In genomic region chr6:31938216-31938814, GRCm38 (mm10) we compare ENCODE assay signal across 8 mouse cellular contexts.
DNase-seq lines count a peak whose midpoint lies in the region; ATAC-seq and TF ChIP-seq lines count a peak whose summit lies in the region.

No protein-coding gene starts in this region.

- no peak for TF ChIP-seq POLR2A in small intestine, adult 2 months (IDR thresholded peaks at IDR 0.05; ENCODE audit: low read depth, low read length)

- H3K27me3 ChIP-seq in intestine, embryonic 16.5 days (replicated peaks; ENCODE audit: control insufficient read depth, insufficient read depth, low read length), result peaks cover 6% of the 10 kb centered on the region; the same call in 1 of the 2 replicates
- H3K27me3 ChIP-seq in midbrain, embryonic 11.5 days (ENCODE audit: control insufficient read depth, insufficient read depth, low read length), result no peaks in the 10 kb centered on the region
- no peaks in the 10 kb centered on the region for H3K27me3 ChIP-seq in small intestine, adult 2 months (ENCODE audit: control insufficient read depth, insufficient read depth, low read length)

- H3K4me2 ChIP-seq in intestine, embryonic 16.5 days (ENCODE audit: low read depth, low read length), result peak overlapping the region; percentile 72
- H3K4me2 ChIP-seq in midbrain, embryonic 11.5 days, result peak overlapping the region; percentile 58

- peak; percentile 85 for ATAC-seq in common myeloid progenitor, adult 5-6 weeks (replicated peaks; ENCODE audit: low read depth, poor library complexity, severe bottlenecking)
- ATAC-seq in intestine, embryonic 16.5 days, result peak; percentile 60
- peak; percentile 74 for ATAC-seq in midbrain, embryonic 11.5 days (ENCODE audit: low FRiP score)
- ATAC-seq in erythroblast, adult 5-6 weeks (replicated peaks; ENCODE audit: low FRiP score, poor library complexity, severe bottlenecking), result no peak

- H3K9me3 ChIP-seq in intestine, embryonic 16.5 days (ENCODE audit: control insufficient read depth, low read length), result no peaks in the 10 kb centered on the region
- no peaks in the 10 kb centered on the region for H3K9me3 ChIP-seq in midbrain, embryonic 11.5 days (ENCODE audit: control insufficient read depth, low read length)

- peak; percentile 77; the same call in 1 of the 2 replicates for TF ChIP-seq CTCF in small intestine, adult 2 months (IDR thresholded peaks at IDR 0.05; ENCODE audit: extremely low read depth, insufficient read length, insufficient replicate concordance, low read depth, low read length)

- H3K4me1 ChIP-seq in intestine, embryonic 16.5 days (ENCODE audit: control insufficient read depth, insufficient read depth, low read length), result no peaks in the 10 kb centered on the region
- peaks cover 9% of the 10 kb centered on the region for H3K4me1 ChIP-seq in midbrain, embryonic 11.5 days (ENCODE audit: control insufficient read depth, insufficient read depth, low read length)
- H3K4me1 ChIP-seq in small intestine, adult 2 months (ENCODE audit: control insufficient read depth, insufficient read depth, insufficient read length, low read length), result no peaks in the 10 kb centered on the region

- no peak overlapping the region for H3K9ac ChIP-seq in intestine, embryonic 16.5 days (ENCODE audit: low read depth, low read length)
- H3K9ac ChIP-seq in midbrain, embryonic 11.5 days (ENCODE audit: low read length), result peak overlapping the region; percentile 48

- peak overlapping the region; percentile 43 for H3K4me3 ChIP-seq in intestine, embryonic 16.5 days (ENCODE audit: low read length)
- peak overlapping the region; percentile 30 for H3K4me3 ChIP-seq in midbrain, embryonic 11.5 days (ENCODE audit: low read depth, low read length)
- peak overlapping the region; percentile 43 for H3K4me3 ChIP-seq in small intestine, adult 2 months (ENCODE audit: low read depth, low read length)

- 5% methylated on average over 20 of the region's 20 CpGs for WGBS in intestine, embryonic 16.5 days
- 6% methylated on average over 20 of the region's 20 CpGs for WGBS in midbrain, embryonic 11.5 days
- WGBS in small intestine, adult 2 months, result 8% methylated on average over 20 of the region's 20 CpGs

- H3K27ac ChIP-seq in intestine, embryonic 16.5 days (ENCODE audit: low read length), result no peak overlapping the region
- no peak overlapping the region for H3K27ac ChIP-seq in midbrain, embryonic 11.5 days (ENCODE audit: low read depth, low read length)
- H3K27ac ChIP-seq in small intestine, adult 2 months (ENCODE audit: insufficient read depth, low read depth, low read length), result no peak overlapping the region

- peak; percentile 75 to 93 for DNase-seq in adrenal gland, adult (ENCODE audit: inconsistent age in 2 of 2, low spot score in 1 of 2)
- peak; percentile 72 for DNase-seq in gastrocnemius, postnatal 14 days
- DNase-seq in left cerebral cortex, postnatal 36 days (ENCODE audit: low spot score in 2 of 2), result peak; percentile 80 to 85
- DNase-seq in midbrain, embryonic 11.5 days (ENCODE audit: low spot score, missing footprints), result peak; percentile 100

- no peaks in the 10 kb centered on the region for H3K36me3 ChIP-seq in intestine, embryonic 16.5 days (ENCODE audit: control insufficient read depth, insufficient read depth, low read length)
- no peaks in the 10 kb centered on the region for H3K36me3 ChIP-seq in midbrain, embryonic 11.5 days (ENCODE audit: control insufficient read depth, insufficient read depth, low read length)
- no peaks in the 10 kb centered on the region for H3K36me3 ChIP-seq in small intestine, adult 2 months (ENCODE audit: control insufficient read depth, insufficient read depth, low read length)

- intact Hi-C loops in gastrocnemius, postnatal 14 days (cut with DNase I; ENCODE audit: low total_unique reads), result loop anchor here (5.0 kb wide), 2 partner anchors 379 to 654 kb away; no protein-coding TSS in a partner anchor
- intact Hi-C loops in left cerebral cortex, postnatal 36 days (cut with DNase I), result loop anchor here (5.0 to 10.0 kb wide), 4 partner anchors 246 to 649 kb away; partner anchors contain the start of gene Plxna4
